Mouse (Mus musculus) spleen, adult 2 months (tissue): ENCODE data around the gene Gm1979.
"Not testable (repeated sequence)": the region's sequence is repeated elsewhere in the genome, so short reads cannot be mapped to it uniquely, and the experiment has no call there.

Experiments used
- CTCF ChIP-seq: fragments of 200-500 bp; IDR thresholded peaks from 2 replicates; pipeline ENCODE4 v1.5.1; 2011; ENCODE audit warnings: mild to moderate bottlenecking, inconsistent platforms; ENCODE audit not compliant: insufficient read depth, insufficient read length, insufficient replicate concordance; ENCODE audit errors: extremely low read depth
- POLR2A ChIP-seq: fragments of 200-500 bp; IDR thresholded peaks from 2 replicates; pipeline ENCODE4 v1.6.1; 2011; ENCODE audit warnings: low read depth, low read length, inconsistent platforms

- not testable (repeated sequence) for TF ChIP-seq CTCF, POLR2A
Observed at GRCm38 (mm10) chr5:25957050-25957449, 47.5 kb downstream of the Gm1979 start.
